Mouse (Mus musculus): ENCODE results near the gene Rundc3a.
"Not testable (repeated sequence)": the region's sequence is repeated elsewhere in the genome, so short reads cannot be mapped to it uniquely, and the experiment has no call there.

The Rundc3a gene

GRCm38 (mm10) chr11:102361776-102362495, 31.3 kb upstream of the Rundc3a start:
- TF ChIP-seq GATA4 (IDR thresholded peaks at IDR 0.05; ENCODE audit: insufficient replicate concordance, low read length): no peak

GRCm38 (mm10) chr11:102363623-102364022, 29.6 kb upstream of the Rundc3a start:
- no peak for TF ChIP-seq GATA4 (IDR thresholded peaks at IDR 0.05; ENCODE audit: insufficient replicate concordance, low read length)

- no peak for TF ChIP-seq GATA4 (IDR thresholded peaks at IDR 0.05; ENCODE audit: insufficient replicate concordance, low read length)
These were observed 28.4 kb upstream of the Rundc3a start for GRCm38 (mm10) chr11:102364570-102365371.

GRCm38 (mm10) chr11:102365699-102366098, 27.5 kb upstream of the Rundc3a start:
- TF ChIP-seq GATA4 (IDR thresholded peaks at IDR 0.05; ENCODE audit: insufficient replicate concordance, low read length): no peak

GRCm38 (mm10) chr11:102366103-102366502, 27.1 kb upstream of the Rundc3a start, which contains the start of gene Slc4a1:
Gene Slc4a1 (minus strand): TSS chr11:102366203.
- TF ChIP-seq GATA4 (IDR thresholded peaks at IDR 0.05; ENCODE audit: insufficient replicate concordance, low read length): not testable (repeated sequence)

GRCm38 (mm10) chr11:102367504-102368280, 25.5 kb upstream of the Rundc3a start:
- TF ChIP-seq GATA4 (IDR thresholded peaks at IDR 0.05; ENCODE audit: insufficient replicate concordance, low read length): no peak

- no peak for TF ChIP-seq GATA4 (IDR thresholded peaks at IDR 0.05; ENCODE audit: insufficient replicate concordance, low read length)
These were observed 24.9 kb upstream of the Rundc3a start for GRCm38 (mm10) chr11:102368347-102368746.

- no peak for TF ChIP-seq GATA4 (IDR thresholded peaks at IDR 0.05; ENCODE audit: insufficient replicate concordance, low read length)
These were observed 23.9 kb upstream of the Rundc3a start for GRCm38 (mm10) chr11:102369263-102369662.

GRCm38 (mm10) chr11:102370285-102370684, 22.9 kb upstream of the Rundc3a start:
- no peak for TF ChIP-seq GATA4 (IDR thresholded peaks at IDR 0.05; ENCODE audit: insufficient replicate concordance, low read length)

GRCm38 (mm10) chr11:102371926-102372685, 21.1 kb upstream of the Rundc3a start:
- TF ChIP-seq GATA4 (IDR thresholded peaks at IDR 0.05; ENCODE audit: insufficient replicate concordance, low read length): no peak

- TF ChIP-seq GATA4 (IDR thresholded peaks at IDR 0.05; ENCODE audit: insufficient replicate concordance, low read length): no peak
These were observed 20.3 kb upstream of the Rundc3a start for GRCm38 (mm10) chr11:102372936-102373335.

- no peak for TF ChIP-seq GATA4 (IDR thresholded peaks at IDR 0.05; ENCODE audit: insufficient replicate concordance, low read length)
These were observed 19.6 kb upstream of the Rundc3a start for GRCm38 (mm10) chr11:102373646-102374045.

GRCm38 (mm10) chr11:102374108-102374725, 19.0 kb upstream of the Rundc3a start:
- TF ChIP-seq GATA4 (IDR thresholded peaks at IDR 0.05; ENCODE audit: insufficient replicate concordance, low read length): no peak
